Mouse (Mus musculus) small intestine, adult 2 months (tissue): ENCODE measurements at regions not wholly inside any gene's neighbourhood (a gene's known extent, or its start where the extent isn't known, plus 50 kb on each side); places are given as distances from the start of the nearest gene placed in this dataset.

Experiments used
- CTCF ChIP-seq: fragments of 200-500 bp; IDR thresholded peaks from 2 replicates; pipeline ENCODE4 v1.5.1; 2012; ENCODE audit warnings: low read depth, mild to moderate bottlenecking, control low read depth, inconsistent platforms, low read length, moderate library complexity, mixed read lengths; ENCODE audit not compliant: insufficient replicate concordance, insufficient read length; ENCODE audit errors: extremely low read depth
- POLR2A ChIP-seq: fragments of 200-500 bp; IDR thresholded peaks from 2 replicates; pipeline ENCODE4 v1.6.1; 2012; ENCODE audit warnings: low read depth, mild to moderate bottlenecking, control low read depth, inconsistent platforms, low read length, moderate library complexity

DNA sequence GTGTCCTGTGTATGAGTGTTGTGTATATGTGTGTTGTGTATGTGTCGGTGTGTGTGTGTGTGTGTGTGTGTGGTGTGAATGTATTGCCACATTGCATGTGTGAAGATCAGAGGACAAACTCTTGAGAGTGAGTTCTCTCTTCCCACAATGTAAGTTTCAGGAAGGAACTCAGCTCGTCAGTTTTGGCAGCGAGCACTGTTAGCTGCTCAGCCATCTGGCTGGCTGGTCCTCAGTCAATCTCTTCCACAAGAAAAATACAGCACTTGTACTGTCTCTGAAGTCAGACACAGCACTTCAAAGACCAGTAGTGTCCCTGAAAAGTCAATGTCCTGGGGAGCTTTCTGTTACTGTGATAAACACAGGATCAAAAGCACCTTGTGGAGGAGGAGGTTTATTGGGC is 226.6 kb downstream of the Fam43a start:
- no peak for TF ChIP-seq CTCF
- TF ChIP-seq POLR2A, result no peak
